Mouse (Mus musculus) CH12F3 (cell line): ENCODE measurements around the gene Ldb1.
"Not testable (repeated sequence)": the region's sequence is repeated elsewhere in the genome, so short reads cannot be mapped to it uniquely, and the experiment has no call there.

ENCODE experiments used
- in situ Hi-C: fragments of 300-500 bp; cut with MboI; formaldehyde crosslinking; loops from 2 replicates; pipeline ENCODE4 v1.14.3; 2020; ENCODE audit warnings: low sequenced_read_pairs

Ldb1 gene

GRCm38 (mm10) chr19:46030196-46030983, 14.6 kb downstream of the Ldb1 start:
- in situ Hi-C loops = no loop called here

- in situ Hi-C loops = no loop called here
Observed at GRCm38 (mm10) chr19:46029652-46030051, 15.4 kb downstream of the Ldb1 start.

- in situ Hi-C loops = no loop called here
Observed at GRCm38 (mm10) chr19:46028747-46029320, 16.2 kb downstream of the Ldb1 start.

- in situ Hi-C loops = no loop called here
Observed at GRCm38 (mm10) chr19:46026567-46026966, 18.4 kb downstream of the Ldb1 start.

GRCm38 (mm10) chr19:46024959-46025358, 20.1 kb downstream of the Ldb1 start:
- in situ Hi-C loops = no loop called here

- in situ Hi-C loops = loop anchor here (10.0 kb wide), 1 partner anchor 201 kb away; the partner anchor contains the start of gene Kcnip2
Observed at GRCm38 (mm10) chr19:46016023-46016422, 29.0 kb downstream of the Ldb1 start.

GRCm38 (mm10) chr19:46014572-46015178, 30.3 kb downstream of the Ldb1 start:
- in situ Hi-C loops = loop anchor here (10.0 kb wide), 1 partner anchor 200 kb away; the partner anchor contains the start of gene Kcnip2

- in situ Hi-C loops = no loop called here
Observed at GRCm38 (mm10) chr19:46005680-46006079, 39.3 kb downstream of the Ldb1 start.

GRCm38 (mm10) chr19:46004814-46005466, 40.1 kb downstream of the Ldb1 start:
- in situ Hi-C loops = no loop called here

GRCm38 (mm10) chr19:46003371-46004226, 41.4 kb downstream of the Ldb1 start, which contains the start of gene Hps6:
Gene Hps6, plus strand, starts transcription at chr19:46003508.
- in situ Hi-C loops = no loop called here

- in situ Hi-C loops = no loop called here
Observed at GRCm38 (mm10) chr19:46002279-46002678, 42.7 kb downstream of the Ldb1 start.

GRCm38 (mm10) chr19:45999378-45999777, 45.6 kb downstream of the Ldb1 start:
- in situ Hi-C loops = no loop called here

- in situ Hi-C loops = no loop called here
Observed at GRCm38 (mm10) chr19:45998694-45999217, 46.3 kb downstream of the Ldb1 start.

- in situ Hi-C loops = no loop called here
Observed at GRCm38 (mm10) chr19:45997785-45998693, 47.0 kb downstream of the Ldb1 start, which contains the start of gene Armh3. Gene Armh3, minus strand, starts transcription at chr19:45998488.

- in situ Hi-C loops = no loop called here
Observed at GRCm38 (mm10) chr19:45997365-45997764, 47.6 kb downstream of the Ldb1 start.

GRCm38 (mm10) chr19:45993981-45994737, 50.9 kb downstream of the Ldb1 start:
- in situ Hi-C loops = no loop called here

- in situ Hi-C loops = not testable (repeated sequence)
Observed at GRCm38 (mm10) chr19:45993441-45993840, 51.6 kb downstream of the Ldb1 start.

- in situ Hi-C loops = no loop called here
Observed at GRCm38 (mm10) chr19:45991171-45991570, 53.8 kb downstream of the Ldb1 start.
